Mouse (Mus musculus) embryonic stem cell, embryonic (primary cell): ENCODE data around the gene Gzmm.

Experiments used
- CTCF ChIA-PET, 4 experiments: fragments of 300-600 bp in 2 of 4; fragments of 350-600 bp in 2 of 4; sonication (Branson Sonifier 250); formaldehyde crosslinking; loops; one replicate each; lab custom pipeline; 2022; ENCODE audit warnings: inconsistent platforms in 2 of 4; lab: Charles Lee
- POLR2A ChIA-PET, 4 experiments: fragments of 300-600 bp in 2 of 4; fragments of 350-600 bp in 2 of 4; sonication (Branson Sonifier 250); formaldehyde crosslinking; loops; one replicate each; lab custom pipeline; 2022; ENCODE audit warnings: antibody characterized with exemption in 4 of 4, inconsistent platforms in 1 of 4; lab: Charles Lee

Gene Gzmm

DNA sequence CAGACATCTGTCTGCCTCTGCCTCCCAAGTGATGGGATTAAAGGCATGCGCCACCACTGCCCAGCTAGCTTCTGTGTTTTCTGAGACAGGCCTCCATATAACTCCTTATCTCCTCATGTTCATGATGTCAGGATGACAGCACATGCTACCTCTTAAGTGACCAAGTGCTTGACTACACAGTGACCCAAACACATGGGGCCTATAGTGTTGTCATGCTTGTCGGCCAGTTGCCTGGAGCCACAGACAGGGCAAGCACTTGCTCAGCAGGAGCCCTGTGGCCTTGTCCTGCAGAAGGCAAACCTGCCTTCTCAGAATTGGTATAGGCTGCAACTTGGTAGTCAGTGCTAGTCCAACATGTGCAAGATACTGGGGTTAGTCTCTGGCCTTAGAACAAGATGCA lies 2.6 kb upstream of the Gzmm start:
- POLR2A ChIA-PET, result interaction anchor here in 3 of 4 experiments (0.8 to 19.9 kb wide), 18 partner anchors 9 to 94 kb away, joined by 3 to 367 read pairs (median 6); partner anchors contain the start of genes Bsg (in 2 of the 3), Madcam1 (in 2 of the 3), Tpgs1 (in 2 of the 3) and Polrmt (in 1 of the 3)
- CTCF ChIA-PET, result interaction anchor here in 2 of 4 experiments (1.2 to 2.0 kb wide), 7 partner anchors 9 to 126 kb away, joined by 3 to 12 read pairs (median 4); partner anchors contain the start of gene Madcam1 (in 1 of the 2)

DNA sequence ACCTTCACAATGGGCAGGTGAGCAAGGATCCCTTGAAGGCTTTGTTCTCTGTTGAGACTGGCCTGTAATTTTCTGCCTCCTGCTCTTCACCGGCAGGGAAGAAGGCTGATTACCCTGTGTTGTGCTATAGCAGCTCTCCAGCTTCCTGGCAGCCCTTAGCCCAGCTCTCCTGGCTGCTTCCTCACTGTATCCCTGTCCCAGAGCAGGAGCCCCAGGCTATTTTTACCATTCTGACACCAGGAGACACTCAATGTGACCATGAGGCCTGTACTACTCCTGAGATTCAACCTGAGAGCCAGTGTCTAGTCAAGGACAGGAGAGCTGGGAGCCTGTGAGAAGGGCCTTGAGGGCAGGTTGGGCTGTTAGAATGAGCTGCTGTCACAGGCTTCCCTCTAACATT lies 2.1 kb upstream of the Gzmm start:
- ChIA-PET POLR2A (interaction anchor here in 3 of 4 experiments (0.6 to 19.9 kb wide), 19 partner anchors 9 to 94 kb away, joined by 3 to 367 read pairs (median 7); partner anchors contain the start of genes Bsg (in 3 of the 3), Madcam1 (in 2 of the 3), Tpgs1 (in 2 of the 3) and Polrmt (in 1 of the 3)), CTCF (interaction anchor here in 3 of 4 experiments (0.6 to 2.0 kb wide), 12 partner anchors 9 to 1219 kb away, joined by 3 to 12 read pairs (median 4); partner anchors contain the start of gene Madcam1 (in 1 of the 3))

DNA sequence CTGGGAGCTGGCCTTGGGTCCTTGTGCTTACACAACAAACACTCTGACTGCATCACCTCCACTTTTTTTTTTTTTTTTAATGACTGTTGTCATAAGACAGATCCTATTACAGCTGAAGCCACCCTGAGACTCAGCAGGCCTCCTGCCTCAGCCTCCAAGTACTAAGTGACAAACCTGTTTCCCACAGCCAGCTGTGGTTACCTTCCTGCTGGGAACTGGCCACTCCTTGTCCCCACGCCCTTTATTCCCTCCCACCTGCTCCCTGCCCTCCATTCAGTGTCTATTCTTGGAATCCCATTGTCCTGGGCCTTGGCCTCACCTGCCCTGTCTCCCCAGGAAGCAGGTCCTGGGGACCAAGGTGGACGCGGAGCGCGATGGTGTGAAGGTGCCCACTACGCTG lies 1.3 kb upstream of the Gzmm start:
- ChIA-PET POLR2A (interaction anchor here (0.5 to 19.9 kb wide), 26 partner anchors 10 to 254 kb away, joined by 3 to 367 read pairs (median 4); partner anchors contain the start of genes Bsg (in 4 of the 4), Madcam1 (in 2 of the 4), Tpgs1 (in 2 of the 4) and Polrmt (in 1 of the 4)), CTCF (interaction anchor here in 3 of 4 experiments (0.6 to 2.0 kb wide), 13 partner anchors 8 to 1220 kb away, joined by 3 to 12 read pairs (median 4); partner anchors contain the start of genes Madcam1 (in 1 of the 3) and Med16 (in 1 of the 3))

DNA sequence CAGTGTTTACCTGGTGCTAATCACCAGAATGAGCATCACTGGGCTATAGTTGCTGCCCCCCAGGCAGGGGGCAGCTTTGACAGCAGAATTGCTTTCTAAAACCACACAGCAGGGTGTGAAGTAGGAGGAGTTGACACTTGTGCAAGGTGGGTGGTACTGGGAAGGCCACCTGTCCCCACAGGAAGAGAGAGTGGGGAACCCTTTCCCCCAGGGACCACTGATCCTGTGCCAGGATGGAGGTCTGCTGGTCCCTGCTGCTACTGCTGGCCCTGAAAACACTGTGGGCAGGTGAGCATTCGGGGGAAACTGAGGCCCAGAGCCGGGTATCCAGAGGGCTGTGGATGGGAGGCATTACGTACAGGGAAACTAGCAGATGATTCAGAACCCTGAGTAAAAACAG lies 358 bp downstream of the Gzmm start:
- ChIA-PET CTCF (no interaction called here), POLR2A (interaction anchor here in 3 of 4 experiments (0.6 to 19.9 kb wide), 12 partner anchors 8 to 134 kb away, joined by 3 to 367 read pairs (median 18); partner anchors contain the start of genes Bsg (in 2 of the 3), Madcam1 (in 2 of the 3), Tpgs1 (in 2 of the 3) and Cdc34 (in 1 of the 3))

DNA sequence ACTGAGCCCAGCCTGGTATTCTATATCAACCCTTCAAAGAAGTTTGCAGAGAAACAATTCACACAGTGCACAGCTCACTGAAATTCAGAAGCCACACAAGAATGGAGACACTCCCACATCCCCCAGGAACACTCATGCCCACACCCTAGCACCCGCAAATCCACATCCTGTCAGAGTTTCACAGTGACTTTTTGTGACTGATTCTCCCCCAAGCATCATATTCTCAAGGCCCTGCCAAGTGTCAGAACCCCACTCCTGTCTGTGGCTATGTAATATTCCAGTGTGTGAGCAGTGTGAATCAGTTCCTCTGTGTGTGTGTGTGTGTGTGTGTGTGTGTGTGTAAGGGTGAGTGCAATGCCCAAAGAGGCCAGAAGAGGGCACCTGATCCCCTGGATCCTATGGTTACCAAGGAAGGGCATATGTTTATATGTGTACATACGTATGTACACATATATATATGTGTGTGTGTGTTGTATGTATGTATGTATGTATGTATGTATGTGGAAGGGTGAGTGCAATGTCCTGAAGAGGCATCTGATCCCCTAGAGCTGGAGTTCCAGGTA lies 3.2 kb downstream of the Gzmm start:
- CTCF ChIA-PET, result interaction anchor here in 2 of 4 experiments (0.7 to 1.1 kb wide), 4 partner anchors 9 to 40 kb away, joined by 3 to 7 read pairs (median 4); no protein-coding TSS in a partner anchor
- POLR2A ChIA-PET, result interaction anchor here in 3 of 4 experiments (0.8 to 19.9 kb wide), 11 partner anchors 6 to 74 kb away, joined by 3 to 367 read pairs (median 7); partner anchors contain the start of genes Bsg (in 3 of the 3), Cdc34 (in 1 of the 3), Madcam1 (in 1 of the 3) and Tpgs1 (in 1 of the 3)

DNA sequence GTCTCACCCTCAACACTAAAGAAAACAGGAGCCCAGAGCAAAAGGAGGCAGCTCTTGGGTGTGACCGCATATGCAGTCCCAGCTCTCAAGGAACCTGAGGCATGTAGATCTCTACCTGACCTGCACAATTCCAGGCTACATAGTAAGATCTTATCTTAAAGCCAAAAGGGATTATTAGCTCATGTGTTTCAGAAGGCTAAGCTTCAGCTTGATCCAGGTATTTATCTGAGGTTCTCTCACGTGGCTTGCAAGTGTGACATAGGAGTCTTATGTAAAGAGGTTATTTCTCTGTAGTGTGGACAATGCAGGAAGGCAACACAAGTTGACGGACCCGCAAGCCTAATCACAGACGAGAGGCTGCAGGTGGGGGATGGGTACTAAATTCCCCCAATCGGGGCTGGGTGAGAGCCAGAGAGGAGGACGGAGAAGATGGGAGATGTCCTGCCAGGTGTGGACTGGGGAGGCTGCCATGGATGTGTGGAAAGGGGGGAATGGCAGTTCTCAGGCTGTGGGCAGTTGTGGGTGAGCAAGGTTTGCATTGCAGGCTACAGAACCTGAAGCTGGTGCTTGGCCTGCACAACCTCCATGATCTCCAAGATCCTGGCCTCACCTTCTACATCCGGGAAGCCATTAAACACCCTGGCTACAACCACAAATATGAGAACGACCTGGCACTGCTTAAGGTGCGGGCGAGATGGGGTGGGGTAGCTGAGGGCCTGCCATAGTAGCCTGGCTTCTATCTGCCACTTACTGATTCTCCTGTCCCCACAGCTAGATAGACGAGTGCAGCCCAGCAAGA lies 5.0 kb downstream of the Gzmm start:
- ChIA-PET POLR2A (interaction anchor here in 3 of 4 experiments (0.9 to 19.9 kb wide), 13 partner anchors 10 to 160 kb away, joined by 3 to 367 read pairs (median 4); partner anchors contain the start of genes Bsg (in 2 of the 3), Cdc34 (in 1 of the 3), Madcam1 (in 1 of the 3) and Ptbp1 (in 1 of the 3)), CTCF (interaction anchor here in 3 of 4 experiments (0.8 to 3.6 kb wide), 9 partner anchors 10 to 99 kb away, joined by 3 to 23 read pairs (median 4); partner anchors contain the start of gene Bsg (in 1 of the 3))

DNA sequence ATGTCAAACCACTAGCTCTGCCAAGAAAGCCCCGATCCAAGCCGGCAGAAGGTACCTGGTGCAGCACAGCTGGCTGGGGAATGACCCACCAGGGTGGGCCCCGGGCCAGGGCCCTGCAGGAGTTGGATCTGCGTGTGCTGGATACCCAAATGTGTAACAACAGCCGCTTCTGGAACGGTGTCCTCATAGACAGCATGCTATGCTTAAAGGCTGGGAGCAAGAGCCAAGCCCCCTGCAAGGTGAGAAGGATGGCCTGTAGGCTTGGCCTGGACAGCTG lies 5.5 kb downstream of the Gzmm start:
- ChIA-PET CTCF (interaction anchor here in 3 of 4 experiments (1.0 to 3.6 kb wide), 10 partner anchors 9 to 222 kb away, joined by 3 to 23 read pairs (median 4); partner anchors contain the start of genes Bsg (in 2 of the 3) and Kiss1r (in 1 of the 3)), POLR2A (interaction anchor here in 3 of 4 experiments (1.2 to 19.9 kb wide), 13 partner anchors 10 to 160 kb away, joined by 3 to 367 read pairs (median 6); partner anchors contain the start of genes Bsg (in 2 of the 3), Cdc34 (in 1 of the 3), Madcam1 (in 1 of the 3) and Ptbp1 (in 1 of the 3))

DNA sequence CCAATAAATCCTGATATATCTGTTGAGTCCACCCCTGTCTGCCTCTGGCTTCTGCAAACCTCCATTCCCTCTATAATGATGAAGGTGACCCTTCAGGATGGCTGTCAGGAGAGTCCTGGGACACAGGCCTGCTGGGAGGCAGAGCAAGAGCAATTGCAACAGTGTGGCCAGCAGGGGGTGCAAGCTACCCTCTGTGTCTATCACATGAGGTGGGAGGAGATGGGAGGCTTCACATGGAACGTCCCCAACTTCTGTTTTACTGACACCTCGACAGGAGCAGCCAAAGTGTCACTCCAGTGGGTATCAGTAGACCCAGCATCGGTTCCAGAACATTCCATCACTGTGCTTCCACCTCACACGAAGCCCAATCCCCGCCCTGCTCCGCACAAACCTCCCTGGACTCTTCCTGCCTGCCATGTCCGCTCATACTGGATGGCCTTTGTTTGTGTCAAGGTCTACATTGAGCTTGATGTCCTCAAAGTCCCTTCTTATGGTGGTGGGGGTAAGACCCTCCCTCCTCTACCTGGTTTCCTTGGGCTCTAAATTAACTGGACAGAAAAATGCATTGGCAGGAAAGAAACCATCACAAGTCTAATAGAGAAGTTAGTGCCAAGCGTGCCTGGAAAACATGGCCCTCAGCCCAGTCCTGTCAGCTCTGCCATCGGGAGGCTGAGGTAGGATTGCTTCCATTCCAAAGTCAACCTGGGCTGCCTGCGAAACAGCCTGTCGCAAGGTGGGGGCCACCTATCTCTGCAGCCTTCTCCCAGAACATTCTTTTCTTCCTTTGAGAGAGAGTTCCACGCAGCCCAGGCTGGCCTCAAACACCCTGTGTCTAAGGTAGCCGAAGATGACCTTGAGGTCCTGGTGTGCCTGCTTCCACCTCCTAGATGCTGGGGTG lies 6.7 kb downstream of the Gzmm start:
- CTCF ChIA-PET, result interaction anchor here (0.5 to 3.6 kb wide), 32 partner anchors 8 to 263 kb away, joined by 3 to 23 read pairs (median 4); partner anchors contain the start of genes Bsg (in 2 of the 4), C2cd4c (in 1 of the 4), Cdc34 (in 1 of the 4) and Fgf22 (in 1 of the 4)
- POLR2A ChIA-PET, result interaction anchor here (0.5 to 19.9 kb wide), 23 partner anchors 7 to 159 kb away, joined by 3 to 367 read pairs (median 4); partner anchors contain the start of genes Bsg (in 2 of the 4), Cdc34 (in 2 of the 4), Gzmm (in 1 of the 4) and Madcam1 (in 1 of the 4)

DNA sequence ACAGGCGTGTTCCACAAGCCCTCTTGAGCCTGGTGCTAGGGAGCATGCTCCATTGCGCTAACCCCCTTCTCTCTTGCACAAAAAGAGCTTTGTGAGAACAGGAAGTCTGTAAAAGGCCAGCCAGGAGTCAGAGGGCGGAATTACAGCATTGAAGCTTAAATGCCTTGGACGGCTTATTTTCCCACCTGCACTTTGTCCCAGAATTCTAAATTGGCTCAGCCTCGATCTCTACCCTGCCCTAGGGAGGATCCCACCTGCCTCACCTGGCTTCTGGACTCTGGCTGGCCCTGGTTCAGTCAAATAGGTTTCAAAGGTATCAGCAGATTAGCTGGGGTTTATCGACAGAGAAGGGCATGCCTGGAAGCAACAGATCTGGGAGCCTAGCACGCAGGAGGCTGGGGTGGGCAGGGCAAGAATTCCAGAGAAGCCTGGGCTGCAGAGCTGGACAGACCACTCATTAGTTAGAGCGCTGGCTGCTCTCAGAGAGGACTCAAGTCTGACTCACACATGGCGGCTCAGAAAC lies 7.4 kb downstream of the Gzmm start:
- ChIA-PET POLR2A (interaction anchor here in 3 of 4 experiments (0.6 to 19.9 kb wide), 15 partner anchors 8 to 59 kb away, joined by 3 to 367 read pairs (median 6); partner anchors contain the start of genes Bsg (in 2 of the 3), Cdc34 (in 1 of the 3), Gzmm (in 1 of the 3) and Madcam1 (in 1 of the 3)), CTCF (interaction anchor here in 3 of 4 experiments (0.5 to 3.6 kb wide), 22 partner anchors 8 to 273 kb away, joined by 3 to 23 read pairs (median 4); partner anchors contain the start of genes Bsg (in 1 of the 3), C2cd4c (in 1 of the 3), Cdc34 (in 1 of the 3) and Fgf22 (in 1 of the 3))

DNA sequence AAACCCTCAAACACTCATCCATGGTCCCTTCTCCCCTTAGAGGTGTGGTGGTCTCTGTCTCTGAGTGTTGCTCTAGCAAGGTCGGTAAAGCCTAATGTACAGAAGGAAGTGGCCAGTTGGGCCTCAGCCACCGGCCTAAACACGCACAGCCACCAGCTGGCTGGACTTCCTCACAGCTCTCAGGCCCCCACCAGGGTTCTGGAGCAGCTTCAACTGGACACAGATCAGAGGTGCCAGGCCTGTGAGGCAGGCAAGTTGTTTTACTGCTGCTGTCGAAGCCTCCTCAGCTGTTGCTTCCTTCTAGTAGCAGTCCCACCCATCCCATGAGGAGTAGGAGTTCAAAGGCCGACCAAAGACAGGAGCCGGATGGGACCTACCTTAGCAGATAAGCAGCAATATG lies 9.1 kb downstream of the Gzmm start:
- CTCF ChIA-PET, result interaction anchor here in 2 of 4 experiments (0.5 to 1.3 kb wide), 6 partner anchors 14 to 1372 kb away, joined by 3 to 5 read pairs (median 4); no protein-coding TSS in a partner anchor

DNA sequence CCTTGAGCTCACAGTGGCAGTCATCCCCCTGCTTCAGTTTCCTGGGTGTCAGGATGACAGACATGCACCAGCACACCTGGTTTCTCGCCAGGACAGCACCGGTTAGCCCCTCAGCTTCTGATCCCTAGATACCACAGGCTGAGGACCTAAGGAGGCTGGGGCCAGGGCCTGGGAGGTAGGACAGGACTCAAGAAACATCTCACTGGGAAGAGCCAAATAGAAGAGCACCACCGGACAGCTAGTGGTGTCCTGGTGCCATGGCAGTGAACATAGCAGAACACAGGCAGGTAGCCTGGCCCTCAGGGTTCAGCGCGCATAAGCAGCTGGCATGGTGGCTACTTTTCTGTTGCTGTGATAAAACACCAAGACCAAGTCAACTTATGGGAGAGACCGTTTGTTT lies 9.6 kb downstream of the Gzmm start:
- CTCF ChIA-PET, result interaction anchor here in 3 of 4 experiments (0.5 to 1.3 kb wide), 9 partner anchors 11 to 1372 kb away, joined by 3 to 5 read pairs (median 4); no protein-coding TSS in a partner anchor
- POLR2A ChIA-PET, result interaction anchor here in 3 of 4 experiments (0.7 to 19.9 kb wide), 12 partner anchors 9 to 582 kb away, joined by 3 to 197 read pairs (median 7); partner anchors contain the start of genes Cdc34 (in 2 of the 3), Bsg (in 1 of the 3) and Gzmm (in 1 of the 3)

More for the DNA sequence above, 9.1 kb downstream of the Gzmm start:
- POLR2A ChIA-PET, result interaction anchor here in 3 of 4 experiments (0.7 to 19.9 kb wide), 13 partner anchors 9 to 583 kb away, joined by 3 to 367 read pairs (median 7); partner anchors contain the start of genes Bsg (in 1 of the 3), Cdc34 (in 1 of the 3), Gzmm (in 1 of the 3) and Madcam1 (in 1 of the 3)

DNA sequence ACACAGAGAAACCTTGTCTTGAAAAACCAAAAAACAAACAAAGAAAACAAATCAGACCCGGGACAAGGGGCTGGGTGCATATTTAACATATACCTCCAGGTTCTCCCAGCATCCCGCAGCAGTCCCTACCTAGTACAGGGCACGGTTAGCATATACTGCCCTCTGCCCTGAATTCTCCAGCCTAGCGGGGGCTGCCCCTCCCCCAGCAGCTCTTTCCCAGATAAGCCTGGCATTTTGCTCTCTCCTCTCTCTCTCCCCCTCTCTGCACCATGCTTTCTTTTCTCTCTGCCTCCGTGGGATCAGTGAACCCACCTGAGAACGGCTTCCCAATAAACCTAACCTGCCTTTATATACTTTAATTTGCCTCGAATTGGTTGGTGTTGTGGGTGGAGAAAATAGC lies 11.9 kb downstream of the Gzmm start:
- CTCF ChIA-PET, result no interaction called here
- POLR2A ChIA-PET, result interaction anchor here in 2 of 4 experiments (1.2 to 5.5 kb wide), 4 partner anchors 9 to 19 kb away, joined by 3 to 43 read pairs (median 6); partner anchors contain the start of genes Cdc34 (in 1 of the 2) and Gzmm (in 1 of the 2)

DNA sequence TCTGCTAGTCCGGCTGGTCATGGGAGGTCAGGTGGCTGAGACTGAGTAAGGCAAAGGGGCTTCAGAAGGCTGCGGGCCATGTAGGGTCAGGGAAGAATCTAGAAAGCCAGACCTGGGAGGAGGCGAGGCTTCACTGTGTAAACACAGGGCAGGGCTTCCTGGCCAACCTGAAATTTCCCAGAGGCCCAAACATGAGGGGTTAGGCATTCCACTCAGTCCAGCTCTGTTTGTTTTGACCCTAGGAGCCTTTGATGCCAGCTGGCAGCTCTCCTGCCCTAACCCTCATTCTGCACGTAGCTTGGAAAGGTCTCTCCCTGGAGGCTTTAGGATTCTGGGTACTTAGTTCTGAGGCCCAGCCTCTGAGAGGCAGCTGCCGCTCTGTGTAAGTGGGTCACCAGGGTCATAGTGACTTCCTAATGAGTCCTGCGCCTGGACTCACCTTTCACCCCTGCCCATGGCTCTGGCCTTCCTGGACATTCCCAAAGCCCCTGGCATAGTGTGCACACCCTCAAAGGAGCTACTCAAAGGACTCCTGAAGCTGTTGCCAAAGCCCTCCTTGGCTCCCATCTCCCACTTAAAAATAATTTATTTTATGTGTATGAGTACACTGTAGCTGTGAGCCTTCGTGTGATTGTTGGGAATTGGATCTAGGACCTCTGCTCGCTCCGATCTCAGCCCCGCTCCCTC lies 12.8 kb downstream of the Gzmm start:
- POLR2A ChIA-PET, result interaction anchor here in 2 of 4 experiments (0.5 to 2.1 kb wide), 10 partner anchors 10 to 467 kb away, joined by 3 to 15 read pairs (median 3); partner anchors contain the start of genes C2cd4c (in 1 of the 2), Cdc34 (in 1 of the 2), Gzmm (in 1 of the 2) and Polrmt (in 1 of the 2)
- CTCF ChIA-PET, result no interaction called here

DNA sequence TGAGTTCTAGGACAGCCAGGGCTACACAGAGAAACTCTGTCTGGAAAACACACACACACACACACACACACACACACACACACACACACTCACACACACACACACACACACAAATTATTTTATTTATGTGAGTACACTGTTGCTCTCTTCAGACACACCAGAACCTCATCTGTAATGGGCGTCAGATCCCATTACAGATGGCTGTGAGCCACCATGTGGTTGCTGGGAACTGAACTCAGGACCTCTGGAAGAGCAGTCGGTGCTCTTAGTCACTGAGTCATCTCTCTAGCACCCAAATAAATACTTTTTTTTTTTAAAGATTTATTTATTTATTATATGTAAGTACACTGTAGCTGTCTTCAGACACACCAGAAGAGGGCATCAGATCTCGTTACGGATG lies 14.2 kb downstream of the Gzmm start:
- ChIA-PET POLR2A (interaction anchor here in 3 of 4 experiments (0.6 to 8.4 kb wide), 17 partner anchors 10 to 956 kb away, joined by 3 to 197 read pairs (median 5); partner anchors contain the start of genes Cdc34 (in 2 of the 3), Gzmm (in 2 of the 3), Tpgs1 (in 2 of the 3) and Fstl3 (in 1 of the 3)), CTCF (interaction anchor here in 2 of 4 experiments (1.2 to 2.3 kb wide), 9 partner anchors 8 to 79 kb away, joined by 3 to 23 read pairs (median 8); no protein-coding TSS in a partner anchor)
